Mouse (Mus musculus) neural tube, embryonic 11.5 days (tissue): Measurements from ENCODE around the gene Accsl. TPM values are rescaled to one million over a fixed set of nuclear protein-coding genes. Genes with fewer than 3 reads are reported as not detected.

Experiments used
- ATAC-seq: fragments of 200-750 bp; cut with Nextera tagmentation; 2 replicates; pipeline ENCODE4 v1.8.0; 2017; ENCODE audit warnings: moderate number of reproducible peaks, mild to moderate bottlenecking, moderate TSS enrichment, moderate library complexity; ENCODE audit not compliant: insufficient read depth, low FRiP score, low TSS enrichment
- DNase-seq: peaks from one replicate; pipeline ENCODE4 v3.0.0-alpha.2; 2015; ENCODE audit warnings: low spot score
- H3K27ac ChIP-seq: fragments of 300-500 bp; sonication (generic); 2 replicates; pipeline ENCODE4 v1.5.1; 2014; ENCODE audit warnings: low read depth, mild to moderate bottlenecking, low read length
- H3K27me3 ChIP-seq: fragments of 300-500 bp; sonication (generic); 2 replicates; pipeline ENCODE4 v1.6.1; 2014; ENCODE audit warnings: mild to moderate bottlenecking, low read length, mixed read lengths; ENCODE audit not compliant: control insufficient read depth, insufficient read depth
- H3K36me3 ChIP-seq: fragments of 300-500 bp; sonication (generic); 2 replicates; pipeline ENCODE4 v1.6.1; 2014; ENCODE audit warnings: mild to moderate bottlenecking, low read length, moderate library complexity, mixed read lengths; ENCODE audit not compliant: control insufficient read depth, insufficient read depth
- H3K4me1 ChIP-seq: fragments of 300-500 bp; sonication (generic); 2 replicates; pipeline ENCODE4 v1.6.1; 2014; ENCODE audit warnings: low read length, mixed read lengths; ENCODE audit not compliant: control insufficient read depth, insufficient read depth
- H3K4me2 ChIP-seq: fragments of 300-500 bp; sonication (generic); 2 replicates; pipeline ENCODE4 v1.6.1; 2014; ENCODE audit warnings: low read depth, mild to moderate bottlenecking, moderate library complexity
- H3K4me3 ChIP-seq: fragments of 300-500 bp; sonication (generic); 2 replicates; pipeline ENCODE4 v1.5.1; 2014; ENCODE audit warnings: low read depth, low read length
- H3K9ac ChIP-seq: fragments of 300-500 bp; sonication (generic); 2 replicates; pipeline ENCODE4 v1.6.1; 2014; ENCODE audit warnings: mild to moderate bottlenecking, low read length
- H3K9me3 ChIP-seq: fragments of 300-500 bp; sonication (generic); 2 replicates; pipeline ENCODE4 v1.6.1; 2016; ENCODE audit warnings: low read length; ENCODE audit not compliant: control insufficient read depth
- WGBS: fragments of 180-500 bp; shearing (Covaris S2); extraction: QIAGEN DNeasy Blood & Tissue Kit; methylation state at CpG from one replicate; pipeline ENCODE4 v1.1.7; 2014; 5-methylcytosine and 5-hydroxymethylcytosine counted together
- polyA plus RNA-seq: library from polyadenylated mRNA; unstranded; fragments of >200 nt; fragmentation: Nextera tagmentation; extraction: Ambion mirVana; gene quantifications from 2 replicates; pipeline ENCODE4 v1.2.1, GENCODE M21; 2014

The Accsl gene
- polyA plus RNA-seq, 1 experiment from 2014 or later: not detected

GRCm38 (mm10) chr2:93809931-93810330 lies 59.0 kb downstream of the Accsl start:
- no peak overlapping the region for H3K9ac ChIP-seq
- no peak overlapping the region for H3K4me3 ChIP-seq
- no peak for ATAC-seq
- H3K36me3 ChIP-seq: 0 out of 2 replicates have a peak, but pooled peaks cover 2% of the 10 kb centered on the region
- H3K27ac ChIP-seq: no peak overlapping the region
- WGBS: 10% methylated on average over 2 of the region's 2 CpGs
- no peaks in the 10 kb centered on the region for H3K4me1 ChIP-seq
- H3K9me3 ChIP-seq: no peaks in the 10 kb centered on the region
- H3K27me3 ChIP-seq: no peaks in the 10 kb centered on the region
- H3K4me2 ChIP-seq: no peak overlapping the region
- DNase-seq: peak; percentile 58

- Histone ChIP-seq H3K27ac (no peak overlapping the region), H3K4me1 (no peaks in the 10 kb centered on the region), H3K4me3 (no peak overlapping the region), H3K27me3 (no peaks in the 10 kb centered on the region), H3K9ac (no peak overlapping the region), H3K9me3 (no peaks in the 10 kb centered on the region), H3K36me3 (0 out of 2 replicates have a peak, but pooled peaks cover 2% of the 10 kb centered on the region), H3K4me2 (no peak overlapping the region)
- ATAC-seq: no peak
- DNase-seq: no peak
- 89% methylated on average over 5 of the region's 5 CpGs for WGBS
Observed at GRCm38 (mm10) chr2:93808071-93808470, 60.9 kb downstream of the Accsl start.

GRCm38 (mm10) chr2:93807440-93807839 lies 61.5 kb downstream of the Accsl start:
- H3K4me2 ChIP-seq: no peak overlapping the region
- no peak overlapping the region for H3K27ac ChIP-seq
- H3K36me3 ChIP-seq: 0 out of 2 replicates have a peak, but pooled peaks cover 2% of the 10 kb centered on the region
- ATAC-seq (no peak), DNase-seq (no peak)
- no peaks in the 10 kb centered on the region for H3K27me3 ChIP-seq
- H3K9me3 ChIP-seq: no peaks in the 10 kb centered on the region
- WGBS: 90% methylated on average over 8 of the region's 8 CpGs
- H3K4me3 ChIP-seq: no peak overlapping the region
- H3K4me1 ChIP-seq: no peaks in the 10 kb centered on the region
- H3K9ac ChIP-seq: no peak overlapping the region

- no peak for ATAC-seq
- Histone ChIP-seq H3K27me3 (no peaks in the 10 kb centered on the region), H3K36me3 (0 out of 2 replicates have a peak, but pooled peaks cover 2% of the 10 kb centered on the region), H3K9ac (no peak overlapping the region), H3K27ac (no peak overlapping the region), H3K9me3 (no peaks in the 10 kb centered on the region), H3K4me1 (no peaks in the 10 kb centered on the region), H3K4me3 (no peak overlapping the region), H3K4me2 (no peak overlapping the region)
- no peak for DNase-seq
- 92% methylated on average over 6 of the region's 6 CpGs for WGBS
Observed at GRCm38 (mm10) chr2:93806487-93807201, 62.3 kb downstream of the Accsl start.

GRCm38 (mm10) chr2:93805523-93805922 lies 63.4 kb downstream of the Accsl start:
- H3K9ac ChIP-seq: no peak overlapping the region
- no peak overlapping the region for H3K27ac ChIP-seq
- 88% methylated on average over 4 of the region's 4 CpGs for WGBS
- ATAC-seq: no peak
- no peaks in the 10 kb centered on the region for H3K4me1 ChIP-seq
- H3K4me2 ChIP-seq: no peak overlapping the region
- H3K36me3 ChIP-seq: 0 out of 2 replicates have a peak, but pooled peaks cover 2% of the 10 kb centered on the region
- no peaks in the 10 kb centered on the region for H3K27me3 ChIP-seq
- DNase-seq: no peak
- H3K9me3 ChIP-seq: no peaks in the 10 kb centered on the region
- H3K4me3 ChIP-seq: no peak overlapping the region

Other genes with a start within 250 kb of the Accsl start
- gene Alx4, start 226.8 kb downstream of the Accsl start, polyA plus RNA-seq: 2.1 and 2.6 TPM in 2 replicates
- 73.6 and 77.0 TPM in 2 replicates for gene Ext2, start 46.6 kb downstream of the Accsl start, polyA plus RNA-seq
- 5.6 and 7.8 TPM in 2 replicates for gene Accs, start 19.2 kb downstream of the Accsl start, polyA plus RNA-seq
- gene Gm13889, start 88.0 kb upstream of the Accsl start, polyA plus RNA-seq: 5.6 and 7.5 TPM in 2 replicates
- not detected in 2 replicates for gene Gm27027, start 127.2 kb upstream of the Accsl start, polyA plus RNA-seq
- gene Alkbh3, start 141.7 kb upstream of the Accsl start, polyA plus RNA-seq: 46.6 and 47.8 TPM in 2 replicates